8 mouse cellular contexts compared by ENCODE assay signal in genomic region chr8:104101415-104101814, GRCm38 (mm10). TPM values are rescaled to one million over a fixed set of nuclear protein-coding genes. Genes with fewer than 3 reads are reported as not detected.
DNase-seq lines count a peak whose midpoint lies in the region; ATAC-seq and TF ChIP-seq lines count a peak whose summit lies in the region.

Gene Cdh5, plus strand, starts transcription at chr8:104101625.

- peak within 1 kb of the TSS; percentile 59; the same call in 1 of the 2 replicates for H3K27ac ChIP-seq in layer of hippocampus, adult 2 months
- peak within 1 kb of the TSS; percentile 41; the same call in 1 of the 2 replicates for H3K27ac ChIP-seq in hindbrain, postnatal 0 days
- no peak within 1 kb of the TSS for H3K27ac ChIP-seq in limb, embryonic 13.5 days
- no peak within 1 kb of the TSS for H3K27ac ChIP-seq in midbrain, embryonic 15.5 days

- no peaks in the 10 kb centered on the region for H3K27me3 ChIP-seq in hindbrain, postnatal 0 days (ENCODE audit: insufficient read depth, low read length)
- H3K27me3 ChIP-seq in limb, embryonic 13.5 days: no peaks in the 10 kb centered on the region
- H3K27me3 ChIP-seq in midbrain, embryonic 15.5 days (replicated peaks): no peaks in the 10 kb centered on the region

- 69% methylated on average over 8 of the region's 8 CpGs for WGBS in hindbrain, postnatal 0 days
- 68% methylated on average over 8 of the region's 8 CpGs for WGBS in limb, embryonic 13.5 days
- WGBS in midbrain, embryonic 15.5 days: 68% methylated on average over 8 of the region's 8 CpGs

- intact Hi-C loops in gastrocnemius, postnatal 36 days (cut with DNase I): loop anchor here (5.0 kb wide), 1 partner anchor 116 kb away; no protein-coding TSS in a partner anchor

- H3K9ac ChIP-seq in hindbrain, postnatal 0 days (replicated peaks; ENCODE audit: low read length): peak within 1 kb of the TSS; percentile 4; the same call in 1 of the 2 replicates
- H3K9ac ChIP-seq in limb, embryonic 13.5 days: peak within 1 kb of the TSS; percentile 9; the same call in 1 of the 2 replicates
- H3K9ac ChIP-seq in midbrain, embryonic 15.5 days: no peak within 1 kb of the TSS

- no peak for TF ChIP-seq CTCF in layer of hippocampus, adult 2 months (conservative IDR thresholded peaks at IDR 0.05)
- no peak for TF ChIP-seq CTCF in hindbrain, postnatal 0 days (IDR thresholded peaks at IDR 0.05; ENCODE audit: low read depth)

- H3K4me1 ChIP-seq in hindbrain, postnatal 0 days (ENCODE audit: insufficient read depth, low read length): peaks cover 2% of the 10 kb centered on the region; the same call in 1 of the 2 replicates
- H3K4me1 ChIP-seq in limb, embryonic 13.5 days: peaks cover 8% of the 10 kb centered on the region; the same call in 1 of the 2 replicates
- H3K4me1 ChIP-seq in midbrain, embryonic 15.5 days: peaks cover 3% of the 10 kb centered on the region; the same call in 1 of the 2 replicates

- peak within 1 kb of the TSS; percentile 32; the same call in 1 of the 2 replicates for H3K4me3 ChIP-seq in layer of hippocampus, adult 2 months
- peak within 1 kb of the TSS; percentile 19 for H3K4me3 ChIP-seq in hindbrain, postnatal 0 days (ENCODE audit: low read length)
- H3K4me3 ChIP-seq in limb, embryonic 13.5 days: peak within 1 kb of the TSS; percentile 17
- 0 out of 2 replicates have a peak within 1 kb of the TSS, but pooled peaks have one; percentile 3 for H3K4me3 ChIP-seq in midbrain, embryonic 15.5 days

- peak within 1 kb of the TSS; percentile 16; the same call in 1 of the 2 replicates for H3K4me2 ChIP-seq in hindbrain, postnatal 0 days (ENCODE audit: low read depth, low read length)
- H3K4me2 ChIP-seq in limb, embryonic 13.5 days (replicated peaks): no peak within 1 kb of the TSS
- H3K4me2 ChIP-seq in midbrain, embryonic 15.5 days: no peak within 1 kb of the TSS

- ATAC-seq in hindbrain, postnatal 0 days: no peak
- no peak for ATAC-seq in limb, embryonic 13.5 days (ENCODE audit: low FRiP score, low read depth)
- no peak for ATAC-seq in midbrain, embryonic 15.5 days (replicated peaks)

- no peaks in the 10 kb centered on the region for H3K9me3 ChIP-seq in hindbrain, postnatal 0 days (ENCODE audit: low read length)
- H3K9me3 ChIP-seq in limb, embryonic 13.5 days: no peaks in the 10 kb centered on the region
- no peaks in the 10 kb centered on the region for H3K9me3 ChIP-seq in midbrain, embryonic 15.5 days

- no peaks in the 10 kb centered on the region for H3K36me3 ChIP-seq in hindbrain, postnatal 0 days (ENCODE audit: insufficient read depth, low read length)
- H3K36me3 ChIP-seq in limb, embryonic 13.5 days: no peaks in the 10 kb centered on the region
- H3K36me3 ChIP-seq in midbrain, embryonic 15.5 days (replicated peaks): no peaks in the 10 kb centered on the region

- DNase-seq in layer of hippocampus, adult 2 months (ENCODE audit: low spot score in 2 of 2): no peak
- DNase-seq in layer of hippocampus, adult 18-20 months (ENCODE audit: low spot score in 2 of 2): no peak
- peak in 1 of 2 experiments; percentile 53 for DNase-seq in gastrocnemius, postnatal 36 days
- peak; percentile 12 for DNase-seq in hindbrain, postnatal 0 days (ENCODE audit: low spot score)
- DNase-seq in c-Kit-positive CD71-positive TER-119-positive erythroid progenitor cells, embryonic 14.5 days (ENCODE audit: low spot score): no peak
- no peak for DNase-seq in Muller cell, postnatal 12 days (ENCODE audit: inconsistent ontology term)

RNA-seq across cellular contexts. Expression of gene Cdh5, which starts in this region (rescaled TPM):
- 10 to 100 TPM in 1 of 2 experiments, 1 to 10 TPM in 1; 9.1 to 11.6 TPM for total RNA-seq in layer of hippocampus, adult 2 months (2021)
- total RNA-seq in layer of hippocampus, adult 18-20 months (2021): 1 to 10 TPM; 7.7 to 7.9 TPM
- total RNA-seq in gastrocnemius, postnatal 36 days (2021): 10 to 100 TPM; 40.2 to 46.1 TPM
- 18.3 and 19.7 TPM in 2 replicates for total RNA-seq in hindbrain, postnatal 0 days (2014; rRNA removed)
- polyA plus RNA-seq in hindbrain, postnatal 0 days (2015; fragmentation: Nextera tagmentation; extraction: Ambion mirVana): 8.4 and 8.9 TPM in 2 replicates
- 25.5 and 26.4 TPM in 2 replicates for polyA plus RNA-seq in limb, embryonic 13.5 days (2015; fragmentation: Nextera tagmentation; extraction: Ambion mirVana)
- polyA plus RNA-seq in midbrain, embryonic 15.5 days (2015; fragmentation: Nextera tagmentation; extraction: Ambion mirVana): 15.3 and 16.1 TPM in 2 replicates

Comparison
In these comparisons a context has a peak if more than half of its experiments do, and no peak if none do; other contexts are left out.
1. H3K27ac ChIP-seq: peak in layer of hippocampus, adult 2 months (single experiment) and hindbrain, postnatal 0 days (single experiment); none in limb, embryonic 13.5 days (single experiment) and midbrain, embryonic 15.5 days (single experiment).
2. Peak in every context shown above with its lines, with median percentiles within 50 percentile points of each other: H3K4me3 ChIP-seq.